Mouse (Mus musculus) limb, embryonic 11.5 days (tissue): Measurements from ENCODE around the gene Atp6v1g1. TPM values are rescaled to one million over a fixed set of nuclear protein-coding genes. Genes with fewer than 3 reads are reported as not detected.

ENCODE experiments used
- ATAC-seq: fragments of 200-750 bp; cut with Nextera tagmentation; 2 replicates; pipeline ENCODE4 v1.8.0; 2017; ENCODE audit warnings: low read depth; ENCODE audit not compliant: insufficient number of reproducible peaks, low FRiP score, low TSS enrichment
- DNase-seq: peaks from one replicate; pipeline ENCODE4 v3.0.0-alpha.2; 2015; ENCODE audit warnings: low spot score
- H3K27ac ChIP-seq: fragments of 300-500 bp; sonication (generic); replicated peaks from 2 replicates; pipeline ENCODE4 v1.5.1; 2014; ENCODE audit warnings: low read depth, mild to moderate bottlenecking, low read length
- H3K27me3 ChIP-seq: fragments of 300-500 bp; sonication (generic); 2 replicates; pipeline ENCODE4 v1.6.1; 2014; ENCODE audit warnings: mild to moderate bottlenecking, low read length, mixed read lengths; ENCODE audit not compliant: control insufficient read depth, insufficient read depth
- H3K36me3 ChIP-seq: fragments of 300-500 bp; sonication (generic); 2 replicates; pipeline ENCODE4 v1.6.1; 2014; ENCODE audit warnings: mild to moderate bottlenecking, low read length, moderate library complexity, mixed read lengths; ENCODE audit not compliant: control insufficient read depth, insufficient read depth
- H3K4me1 ChIP-seq: fragments of 300-500 bp; sonication (generic); 2 replicates; pipeline ENCODE4 v1.6.1; 2014; ENCODE audit warnings: low read length, mixed read lengths; ENCODE audit not compliant: control insufficient read depth, insufficient read depth
- H3K4me2 ChIP-seq: fragments of 300-500 bp; sonication (generic); 2 replicates; pipeline ENCODE4 v1.6.1; 2014; ENCODE audit warnings: low read depth, mild to moderate bottlenecking, moderate library complexity; ENCODE audit not compliant: severe bottlenecking
- H3K4me3 ChIP-seq: fragments of 300-500 bp; sonication (generic); 2 replicates; pipeline ENCODE4 v1.5.1; 2014; ENCODE audit warnings: low read depth, low read length
- H3K9ac ChIP-seq: fragments of 300-500 bp; sonication (generic); 2 replicates; pipeline ENCODE4 v1.6.1; 2014; ENCODE audit warnings: mild to moderate bottlenecking, low read length
- H3K9me3 ChIP-seq: fragments of 300-500 bp; sonication (generic); 2 replicates; pipeline ENCODE4 v1.6.1; 2016; ENCODE audit warnings: low read length; ENCODE audit not compliant: control insufficient read depth
- WGBS: fragments of 180-500 bp; shearing (Covaris S2); extraction: QIAGEN DNeasy Blood & Tissue Kit; methylation state at CpG from one replicate; pipeline ENCODE4 v1.1.7; 2014; 5-methylcytosine and 5-hydroxymethylcytosine counted together
- polyA plus RNA-seq: library from polyadenylated mRNA; unstranded; fragments of >200 nt; fragmentation: Nextera tagmentation; extraction: Ambion mirVana; gene quantifications from 2 replicates; pipeline ENCODE4 v1.2.1, GENCODE M21; 2014

Gene Atp6v1g1
- polyA plus RNA-seq, 1 experiment from 2014 or later, result 294 TPM

- ATAC-seq (no peak), DNase-seq (no peak)
- no peaks in the 10 kb centered on the region for H3K9me3 ChIP-seq
Observed at GRCm38 (mm10) chr4:63542209-63542608, 2.4 kb upstream of the Atp6v1g1 start.

GRCm38 (mm10) chr4:63543746-63544493 lies 652 bp upstream of the Atp6v1g1 start:
- ATAC-seq, result peak; percentile 69
- no peak overlapping the region for H3K4me3 ChIP-seq
- H3K36me3 ChIP-seq, result peaks cover 1% of the 10 kb centered on the region
- 50% methylated on average over 10 of the region's 10 CpGs for WGBS
- no peaks in the 10 kb centered on the region for H3K9me3 ChIP-seq
- peak overlapping the region; percentile 27; the same call in 1 of the 2 replicates for H3K9ac ChIP-seq
- DNase-seq, result peak; percentile 49
- peaks cover 12% of the 10 kb centered on the region for H3K4me1 ChIP-seq
- peak overlapping the region; percentile 81; the same call in 1 of the 2 replicates for H3K4me2 ChIP-seq
- 0 out of 2 replicates have a peak overlapping the region, but pooled peaks have one; percentile 42 for H3K27ac ChIP-seq
- no peaks in the 10 kb centered on the region for H3K27me3 ChIP-seq

More at GRCm38 (mm10) chr4:63542209-63542608, 2.4 kb upstream of the Atp6v1g1 start:
- Histone ChIP-seq H3K9ac (no peak overlapping the region), H3K4me3 (no peak overlapping the region), H3K36me3 (no peaks in the 10 kb centered on the region), H3K4me1 (peaks cover 12% of the 10 kb centered on the region), H3K27ac (no peak overlapping the region), H3K27me3 (no peaks in the 10 kb centered on the region), H3K4me2 (no peak overlapping the region)
- WGBS, result 45% methylated on average over 2 of the region's 2 CpGs

- Histone ChIP-seq H3K4me3 (peak overlapping the region; percentile 87), H3K27ac (peak overlapping the region; percentile 57; the same call in 1 of the 2 replicates), H3K4me1 (peaks cover 12% of the 10 kb centered on the region), H3K9ac (peak overlapping the region; percentile 93), H3K9me3 (no peaks in the 10 kb centered on the region), H3K27me3 (no peaks in the 10 kb centered on the region), H3K36me3 (peaks cover 9% of the 10 kb centered on the region), H3K4me2 (peak overlapping the region; percentile 81)
- WGBS, result 24% methylated on average over 26 of the region's 26 CpGs
- DNase-seq (no peak), ATAC-seq (no peak; the same call in 1 of the 2 replicates)
Observed at GRCm38 (mm10) chr4:63545231-63545958, 823 bp downstream of the Atp6v1g1 start.

- no peaks in the 10 kb centered on the region for H3K27me3 ChIP-seq
- peak overlapping the region; percentile 81; the same call in 1 of the 2 replicates for H3K4me2 ChIP-seq
- H3K4me3 ChIP-seq, result no peak overlapping the region
- no peak overlapping the region for H3K27ac ChIP-seq
- no peak for ATAC-seq
- WGBS, result 82% methylated on average over 6 of the region's 6 CpGs
- no peaks in the 10 kb centered on the region for H3K9me3 ChIP-seq
- H3K4me1 ChIP-seq, result peaks cover 12% of the 10 kb centered on the region
- H3K36me3 ChIP-seq, result peaks cover 15% of the 10 kb centered on the region
- DNase-seq, result no peak
- H3K9ac ChIP-seq, result peak overlapping the region; percentile 22; the same call in 1 of the 2 replicates
Observed at GRCm38 (mm10) chr4:63546441-63547055, 2.0 kb downstream of the Atp6v1g1 start.

GRCm38 (mm10) chr4:63547799-63548198 lies 3.2 kb downstream of the Atp6v1g1 start:
- Histone ChIP-seq H3K27ac (no peak overlapping the region), H3K27me3 (no peaks in the 10 kb centered on the region), H3K4me2 (no peak overlapping the region), H3K4me3 (no peak overlapping the region), H3K9me3 (no peaks in the 10 kb centered on the region), H3K4me1 (peaks cover 12% of the 10 kb centered on the region), H3K36me3 (peaks cover 19% of the 10 kb centered on the region), H3K9ac (no peak overlapping the region)
- no peak for DNase-seq
- WGBS, result 86% methylated on average over 1 of the region's 1 CpGs
- ATAC-seq, result no peak

GRCm38 (mm10) chr4:63548491-63548890 lies 3.9 kb downstream of the Atp6v1g1 start:
- H3K36me3 ChIP-seq, result peaks cover 19% of the 10 kb centered on the region
- no peaks in the 10 kb centered on the region for H3K9me3 ChIP-seq
- no peak for ATAC-seq
- no peak overlapping the region for H3K9ac ChIP-seq
- H3K27ac ChIP-seq, result no peak overlapping the region
- no peak for DNase-seq
- H3K4me1 ChIP-seq, result peaks cover 12% of the 10 kb centered on the region
- no peaks in the 10 kb centered on the region for H3K27me3 ChIP-seq
- 89% methylated on average over 3 of the region's 3 CpGs for WGBS
- no peak overlapping the region for H3K4me3 ChIP-seq
- no peak overlapping the region for H3K4me2 ChIP-seq

GRCm38 (mm10) chr4:63550908-63551307 lies 6.3 kb downstream of the Atp6v1g1 start:
- no peak overlapping the region for H3K4me3 ChIP-seq
- no peak for ATAC-seq
- WGBS, result 92% methylated on average over 3 of the region's 3 CpGs

GRCm38 (mm10) chr4:63552865-63553264 lies 8.3 kb downstream of the Atp6v1g1 start:
- H3K4me3 ChIP-seq, result no peak overlapping the region
- H3K9ac ChIP-seq, result no peak overlapping the region
- no peaks in the 10 kb centered on the region for H3K9me3 ChIP-seq
- no peak overlapping the region for H3K27ac ChIP-seq
- H3K36me3 ChIP-seq, result peaks cover 19% of the 10 kb centered on the region
- H3K4me1 ChIP-seq, result peaks cover 6% of the 10 kb centered on the region; the same call in 1 of the 2 replicates
- no peaks in the 10 kb centered on the region for H3K27me3 ChIP-seq
- ATAC-seq, result no peak
- 94% methylated on average over 1 of the region's 1 CpGs for WGBS
- no peak overlapping the region for H3K4me2 ChIP-seq
- no peak for DNase-seq

More at GRCm38 (mm10) chr4:63550908-63551307, 6.3 kb downstream of the Atp6v1g1 start:
- no peak overlapping the region for H3K4me2 ChIP-seq
- peaks cover 8% of the 10 kb centered on the region for H3K4me1 ChIP-seq
- no peak overlapping the region for H3K27ac ChIP-seq
- peaks cover 19% of the 10 kb centered on the region for H3K36me3 ChIP-seq
- no peaks in the 10 kb centered on the region for H3K27me3 ChIP-seq
- no peak for DNase-seq
- H3K9me3 ChIP-seq, result no peaks in the 10 kb centered on the region
- H3K9ac ChIP-seq, result no peak overlapping the region
